Mouse (Mus musculus) activated CD4-positive, CD25-positive, alpha-beta regulatory T cell (primary cell): Measurements from ENCODE around the gene Gm3573. TPM values are rescaled to one million over a fixed set of nuclear protein-coding genes. Genes with fewer than 3 reads are reported as not detected.

Experiments used
- polyA plus RNA-seq, 2 experiments: library from polyadenylated mRNA; unstranded; fragments of 100-300 nt; shearing (Covaris generic); gene quantifications; one replicate each; pipeline ENCODE4 v1.2.1; 2017

Gene Gm3573
- not detected for polyA plus RNA-seq

GRCm38 (mm10) chr14:42190691-42191090 lies at the start of gene Gm3573:
Gene Gm3573 (minus strand): TSS chr14:42190791.

GRCm38 (mm10) chr14:42162522-42162921 lies 28.1 kb downstream of the Gm3573 start, which contains the start of gene Gm17027:
Gene Gm17027 (minus strand): TSS chr14:42162622.

Other genes with a start within 250 kb of the Gm3573 start
- gene 1700024B05Rik, start 246.8 kb downstream of the Gm3573 start, polyA plus RNA-seq, result under 1 TPM in 1 of 2 experiments, not detected in 1; 0.14 TPM
- not detected for gene Gm6401, start 222.9 kb downstream of the Gm3573 start, polyA plus RNA-seq
- gene Gm3543, start 207.5 kb downstream of the Gm3573 start, polyA plus RNA-seq, result not detected
- gene Gm7951, start 73.4 kb downstream of the Gm3573 start, polyA plus RNA-seq, result not detected
- not detected for gene Gm17027, start 28.2 kb downstream of the Gm3573 start, polyA plus RNA-seq
- gene Gm17026, start 69.3 kb upstream of the Gm3573 start, polyA plus RNA-seq, result not detected
- gene Gm9611, start 106.6 kb upstream of the Gm3573 start, polyA plus RNA-seq, result under 1 TPM in 1 of 2 experiments, not detected in 1; 0.21 TPM
- gene Gm7995, start 119.4 kb upstream of the Gm3573 start, polyA plus RNA-seq, result not detected
- not detected for gene Gm8005, start 248.9 kb upstream of the Gm3573 start, polyA plus RNA-seq